Mouse (Mus musculus): ENCODE measurements at regions not wholly inside any gene's neighbourhood (a gene's known extent, or its start where the extent isn't known, plus 50 kb on each side); places are given as distances from the start of the nearest gene placed in this dataset.

DNA sequence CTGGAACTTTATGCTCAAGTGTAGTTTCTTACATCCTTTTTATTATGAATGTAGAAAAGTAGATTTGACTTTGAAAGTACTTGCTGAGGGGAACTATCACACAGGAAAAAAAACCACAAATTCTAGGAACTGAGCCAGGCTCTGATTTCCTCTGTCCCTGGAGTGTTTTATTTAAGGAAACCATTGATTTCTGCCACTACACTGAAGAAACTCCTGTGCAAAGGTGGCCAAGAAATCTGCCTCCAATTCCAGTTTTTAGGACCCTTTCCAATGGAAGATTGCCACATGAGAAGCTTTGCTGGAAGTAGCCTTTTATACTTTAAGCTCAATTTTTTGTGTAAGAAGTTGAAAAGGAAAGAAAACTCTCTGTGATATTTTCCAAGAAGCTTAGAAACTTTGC lies 856.1 kb downstream of the Phf3 start:
- no peak for TF ChIP-seq EP300 (IDR thresholded peaks at IDR 0.05)
- TF ChIP-seq CTCF (IDR thresholded peaks at IDR 0.05): no peak

Data from lung, postnatal 0 days (tissue).